Mouse (Mus musculus) large intestine, adult 2 months (tissue): ENCODE measurements around the gene Lat2. TPM values are rescaled to one million over a fixed set of nuclear protein-coding genes. Genes with fewer than 3 reads are reported as not detected.

Experiments
- DNase-seq: peaks from one replicate; pipeline ENCODE4 v3.0.0-alpha.2; 2012; ENCODE audit warnings: low read depth, low spot score
- WGBS: fragments of 180-500 bp; shearing (Covaris S2); methylation state at CpG from one replicate; pipeline ENCODE4 v1.1.7; 2018; 5-methylcytosine and 5-hydroxymethylcytosine counted together
- polyA plus RNA-seq: library from polyadenylated mRNA; depleted of rRNA; stranded (reverse); fragments of >200 nt; gene quantifications from 2 replicates; pipeline ENCODE4 v1.2.3, GENCODE M21; 2012

Lat2 gene
- polyA plus RNA-seq, 1 experiment, result 12.9 TPM

GRCm38 (mm10) chr5:134615380-134615779, 555 bp upstream of the Lat2 start:
- 82% methylated on average over 8 of the region's 8 CpGs for WGBS

GRCm38 (mm10) chr5:134614296-134614695, 529 bp downstream of the Lat2 start:
- WGBS, result 83% methylated on average over 8 of the region's 8 CpGs

More at GRCm38 (mm10) chr5:134615380-134615779, 555 bp upstream of the Lat2 start:
- no peak for DNase-seq

GRCm38 (mm10) chr5:134613727-134614126, 1.1 kb downstream of the Lat2 start:
- DNase-seq, result no peak
- WGBS, result 82% methylated on average over 9 of the region's 9 CpGs

More at GRCm38 (mm10) chr5:134614296-134614695, 529 bp downstream of the Lat2 start:
- DNase-seq, result no peak

GRCm38 (mm10) chr5:134611810-134612521, 2.9 kb downstream of the Lat2 start:
- 49% methylated on average over 8 of the region's 8 CpGs for WGBS
- no peak for DNase-seq

GRCm38 (mm10) chr5:134609916-134610643, 4.7 kb downstream of the Lat2 start:
- no peak for DNase-seq
- 72% methylated on average over 12 of the region's 12 CpGs for WGBS

GRCm38 (mm10) chr5:134607121-134607520, 7.7 kb downstream of the Lat2 start:
- 58% methylated on average over 5 of the region's 5 CpGs for WGBS
- no peak for DNase-seq

- DNase-seq, result no peak
Observed at GRCm38 (mm10) chr5:134606314-134606713, 8.5 kb downstream of the Lat2 start.

GRCm38 (mm10) chr5:134604376-134604775, 10.4 kb downstream of the Lat2 start:
- WGBS, result 89% methylated on average over 11 of the region's 11 CpGs
- no peak for DNase-seq

GRCm38 (mm10) chr5:134597711-134598110, 17.1 kb downstream of the Lat2 start:
- 75% methylated on average over 10 of the region's 10 CpGs for WGBS
- no peak for DNase-seq

GRCm38 (mm10) chr5:134593093-134593492, 21.7 kb downstream of the Lat2 start:
- 91% methylated on average over 9 of the region's 9 CpGs for WGBS
- DNase-seq, result no peak

GRCm38 (mm10) chr5:134592026-134592581, 22.7 kb downstream of the Lat2 start:
- 88% methylated on average over 11 of the region's 11 CpGs for WGBS
- no peak for DNase-seq

GRCm38 (mm10) chr5:134589900-134590299, 24.9 kb downstream of the Lat2 start:
- WGBS, result 74% methylated on average over 3 of the region's 3 CpGs

GRCm38 (mm10) chr5:134584798-134585197, 30.0 kb downstream of the Lat2 start:
- WGBS, result 76% methylated on average over 5 of the region's 5 CpGs
- DNase-seq, result no peak

More at GRCm38 (mm10) chr5:134589900-134590299, 24.9 kb downstream of the Lat2 start:
- DNase-seq, result no peak

- WGBS, result 17% methylated on average over 3 of the region's 3 CpGs
- DNase-seq, result no peak
Observed at GRCm38 (mm10) chr5:134583884-134584213, 31.0 kb downstream of the Lat2 start.

- peak; percentile 53 for DNase-seq
- WGBS, result 7% methylated on average over 15 of the region's 15 CpGs
Observed at GRCm38 (mm10) chr5:134583006-134583883, 31.6 kb downstream of the Lat2 start.

- WGBS, result 7% methylated on average over 30 of the region's 30 CpGs
- DNase-seq, result peak; percentile 85
Observed at GRCm38 (mm10) chr5:134582221-134582907, 32.5 kb downstream of the Lat2 start.

GRCm38 (mm10) chr5:134581146-134581545, 33.7 kb downstream of the Lat2 start, which contains the start of gene Rfc2:
Gene Rfc2, plus strand, starts transcription at chr5:134581366.
- DNase-seq, result no peak
- 63% methylated on average over 5 of the region's 5 CpGs for WGBS

GRCm38 (mm10) chr5:134579135-134579534, 35.7 kb downstream of the Lat2 start:
- DNase-seq, result no peak
- 60% methylated on average over 3 of the region's 3 CpGs for WGBS

GRCm38 (mm10) chr5:134577534-134577933, 37.3 kb downstream of the Lat2 start:
- DNase-seq, result no peak
- WGBS, result 87% methylated on average over 7 of the region's 7 CpGs
